Mouse (Mus musculus) B cell, adult (primary cell): ENCODE data around the gene Vmn1r214. TPM values are rescaled to one million over a fixed set of nuclear protein-coding genes. Genes with fewer than 3 reads are reported as not detected.

Experiments used
- total RNA-seq: library from RNA; stranded (reverse); gene quantifications from 4 replicates; pipeline ENCODE4 v1.2.4, GENCODE M21; 2023; ENCODE audit not compliant: inconsistent age

Vmn1r214 gene
- total RNA-seq, result not detected in 4 replicates

DNA sequence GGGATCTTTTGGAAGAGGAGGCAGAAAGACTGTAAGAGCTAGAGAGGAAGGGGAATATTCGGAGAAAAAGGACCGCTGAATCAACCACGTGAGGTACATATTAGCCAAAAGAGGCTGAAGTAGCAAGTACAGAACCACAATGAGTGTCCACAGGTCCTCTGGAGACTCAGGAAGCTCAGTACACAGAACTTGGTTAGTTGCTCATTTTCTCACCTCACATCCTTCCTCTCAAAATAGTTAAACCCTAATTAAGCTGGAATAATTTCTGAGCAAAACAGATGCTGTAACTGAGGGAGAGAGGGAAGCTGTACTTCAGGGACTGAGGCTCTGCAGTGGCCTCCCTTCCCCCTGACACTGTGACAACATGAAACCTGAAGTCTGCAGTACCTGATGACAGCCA is at the start of gene Vmn1r214:
Gene Vmn1r214, plus strand, starts transcription at position 301 of the 400 bp plus-strand sequence.

DNA sequence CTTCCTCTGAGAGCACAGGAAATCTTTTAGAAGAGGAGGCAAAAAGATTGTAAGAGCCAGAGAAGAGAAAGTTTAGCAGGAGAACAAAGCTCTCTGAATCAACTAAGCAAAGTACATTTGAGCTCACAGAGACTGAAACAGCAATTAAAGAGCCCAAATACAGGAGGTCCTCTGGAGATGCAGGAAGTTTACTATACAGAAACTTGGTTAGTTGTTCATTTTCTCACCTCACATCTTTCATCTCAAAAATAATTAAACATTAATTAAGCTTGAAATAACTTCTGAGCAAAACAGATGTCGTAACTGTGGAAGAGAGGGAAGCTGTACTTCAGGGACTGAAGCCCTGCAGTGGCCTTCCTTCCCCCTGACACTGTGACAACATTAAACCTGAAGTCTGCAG is 22.9 kb upstream of the Vmn1r214 start, which contains the start of gene Vmn1r213:
Gene Vmn1r213, plus strand, starts transcription at position 301 of the 400 bp plus-strand sequence.

DNA sequence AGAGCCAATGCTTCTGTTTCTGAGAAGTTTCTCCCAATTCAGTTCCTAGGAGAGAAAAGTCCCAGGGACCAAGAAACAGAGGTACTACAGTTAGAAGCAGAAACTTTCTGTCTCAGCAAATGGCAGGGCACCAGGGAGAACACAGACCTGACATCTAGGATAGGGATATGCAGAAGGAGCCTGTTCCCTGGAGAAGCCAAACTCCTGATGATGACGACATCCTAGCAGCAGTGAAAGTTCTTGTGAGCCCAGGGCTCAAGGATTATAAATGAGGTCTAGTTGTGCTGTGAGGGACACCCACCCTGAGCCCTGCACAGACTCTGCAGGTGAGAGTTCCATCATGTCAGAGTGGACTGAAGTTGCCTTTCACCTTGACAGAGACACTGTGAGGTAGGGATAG is 37.5 kb downstream of the Vmn1r214 start, which contains the start of gene Vmn1r215:
Gene Vmn1r215, plus strand, starts transcription at position 301 of the 400 bp plus-strand sequence.

Other genes starting within 250 kb of the Vmn1r214 start
- gene Vmn1r209, start 220.7 kb upstream of the Vmn1r214 start, total RNA-seq, result 0.10 TPM in 1 of 4 replicates, not detected in the others
- gene Vmn1r210, start 199.1 kb upstream of the Vmn1r214 start, total RNA-seq, result not detected in 4 replicates
- gene Vmn1r211, start 172.9 kb upstream of the Vmn1r214 start, total RNA-seq, result not detected in 4 replicates
- gene Vmn1r212, start 146.2 kb upstream of the Vmn1r214 start, total RNA-seq, result not detected in 4 replicates
- not detected in 4 replicates for gene Vmn1r213, start 22.8 kb upstream of the Vmn1r214 start, total RNA-seq
- gene Vmn1r215, start 37.6 kb downstream of the Vmn1r214 start, total RNA-seq, result not detected in 4 replicates
- not detected in 4 replicates for gene Vmn1r217, start 87.8 kb downstream of the Vmn1r214 start, total RNA-seq
- gene Vmn1r218, start 102.7 kb downstream of the Vmn1r214 start, total RNA-seq, result not detected in 4 replicates
- not detected in 4 replicates for gene Vmn1r219, start 128.9 kb downstream of the Vmn1r214 start, total RNA-seq
- not detected in 4 replicates for gene Vmn1r220, start 157.6 kb downstream of the Vmn1r214 start, total RNA-seq
- gene Vmn1r221, start 183.7 kb downstream of the Vmn1r214 start, total RNA-seq, result not detected in 4 replicates
- gene Vmn1r222, start 205.5 kb downstream of the Vmn1r214 start, total RNA-seq, result not detected in 4 replicates
- not detected in 4 replicates for gene Vmn1r223, start 216.7 kb downstream of the Vmn1r214 start, total RNA-seq